Mouse (Mus musculus) frontal cortex, postnatal 14 days (tissue): ENCODE data around the gene Tac4.

Source experiments
- DNase-seq, 2 experiments: peaks; one replicate each; pipeline ENCODE4 v3.0.0; 2022; ENCODE audit warnings: low spot score in 2 of 2

Tac4 gene

GRCm38 (mm10) chr11:95315215-95315955, 54.1 kb downstream of the Tac4 start:
- DNase-seq, result no peak

- DNase-seq, result no peak
Observed at GRCm38 (mm10) chr11:95318116-95318515, 56.8 kb downstream of the Tac4 start.
